Mouse (Mus musculus) limb, embryonic 14.5 days (tissue): Measurements from ENCODE around the gene Tmem170b. TPM values are rescaled to one million over a fixed set of nuclear protein-coding genes. Genes with fewer than 3 reads are reported as not detected.

ENCODE experiments used
- ATAC-seq: fragments of 200-750 bp; cut with Nextera tagmentation; 2 replicates; pipeline ENCODE4 v1.8.0; 2017; ENCODE audit warnings: low read depth, moderate number of reproducible peaks, moderate TSS enrichment; ENCODE audit not compliant: low FRiP score
- DNase-seq: peaks from one replicate; pipeline ENCODE4 v3.0.0-alpha.2; 2015; ENCODE audit warnings: low spot score
- H3K27ac ChIP-seq: fragments of 300-500 bp; sonication (generic); replicated peaks from 2 replicates; pipeline ENCODE4 v1.5.1; 2014; ENCODE audit warnings: low read depth, mild to moderate bottlenecking, low read length, moderate library complexity, mixed read lengths
- H3K27me3 ChIP-seq: fragments of 300-500 bp; sonication (generic); 2 replicates; pipeline ENCODE4 v1.6.1; 2014; ENCODE audit warnings: low read length, mixed read lengths; ENCODE audit not compliant: control insufficient read depth, insufficient read depth
- H3K36me3 ChIP-seq: fragments of 300-500 bp; sonication (generic); 2 replicates; pipeline ENCODE4 v1.6.1; 2014; ENCODE audit warnings: mild to moderate bottlenecking, low read length, moderate library complexity, mixed read lengths; ENCODE audit not compliant: control insufficient read depth, insufficient read depth
- H3K4me1 ChIP-seq: fragments of 300-500 bp; sonication (generic); 2 replicates; pipeline ENCODE4 v1.6.1; 2014; ENCODE audit warnings: antibody characterized with exemption, low read length, mixed read lengths; ENCODE audit not compliant: control insufficient read depth, insufficient read depth
- H3K4me2 ChIP-seq: fragments of 300-500 bp; sonication (generic); replicated peaks from 2 replicates; pipeline ENCODE4 v1.6.1; 2014; ENCODE audit warnings: low read depth, mild to moderate bottlenecking, low read length, moderate library complexity; ENCODE audit not compliant: severe bottlenecking
- H3K4me3 ChIP-seq: fragments of 300-500 bp; sonication (generic); replicated peaks from 2 replicates; pipeline ENCODE4 v1.5.1; 2014; ENCODE audit warnings: low read length
- H3K9ac ChIP-seq: fragments of 300-500 bp; sonication (generic); 2 replicates; pipeline ENCODE4 v1.6.1; 2014; ENCODE audit warnings: mild to moderate bottlenecking, low read depth, low read length, moderate library complexity; ENCODE audit not compliant: severe bottlenecking
- H3K9me3 ChIP-seq: fragments of 300-500 bp; sonication (generic); 2 replicates; pipeline ENCODE4 v1.6.1; 2016; ENCODE audit warnings: low read length; ENCODE audit not compliant: control insufficient read depth
- POLR2A ChIP-seq: fragments of 200-500 bp; IDR thresholded peaks from 2 replicates; pipeline ENCODE4 v1.8.0; 2012; ENCODE audit warnings: inconsistent platforms, mild to moderate bottlenecking, moderate library complexity, borderline replicate concordance; ENCODE audit not compliant: insufficient read depth, insufficient read length; ENCODE audit errors: extremely low read depth
- WGBS: fragments of 180-500 bp; shearing (Covaris S2); extraction: QIAGEN DNeasy Blood & Tissue Kit; methylation state at CpG from one replicate; pipeline ENCODE4 v1.1.7; 2014; 5-methylcytosine and 5-hydroxymethylcytosine counted together
- polyA plus RNA-seq, 2 experiments: library from polyadenylated mRNA; depleted of rRNA in 1 of 2; stranded (reverse) in 1 of 2; unstranded in 1 of 2; fragments of >200 nt; fragmentation: Nextera tagmentation in 1 of 2; extraction: Ambion mirVana in 1 of 2; gene quantifications; 2 replicates each; pipeline versions ENCODE4 v1.2.1 to v1.2.3; 2012 to 2014

Tmem170b gene
- polyA plus RNA-seq, 2 experiments, result 4.4 to 15.7 TPM

GRCm38 (mm10) chr13:41634401-41634818, 28.7 kb downstream of the Tmem170b start:
- Histone ChIP-seq H3K4me3 (no peak overlapping the region), H3K27ac (no peak overlapping the region), H3K27me3 (no peaks in the 10 kb centered on the region), H3K9ac (no peak overlapping the region), H3K36me3 (no peaks in the 10 kb centered on the region; the same call in 1 of the 2 replicates), H3K4me1 (no peaks in the 10 kb centered on the region), H3K9me3 (no peaks in the 10 kb centered on the region), H3K4me2 (no peak overlapping the region)
- no peak for TF ChIP-seq POLR2A
- ATAC-seq, result no peak
- WGBS, result 22% methylated on average over 13 of the region's 13 CpGs
- DNase-seq, result peak; percentile 57

- Histone ChIP-seq H3K36me3 (no peaks in the 10 kb centered on the region), H3K9me3 (no peaks in the 10 kb centered on the region), H3K27ac (no peak overlapping the region), H3K9ac (no peak overlapping the region), H3K27me3 (no peaks in the 10 kb centered on the region), H3K4me3 (no peak overlapping the region), H3K4me1 (no peaks in the 10 kb centered on the region), H3K4me2 (no peak overlapping the region)
- 83% methylated on average over 4 of the region's 4 CpGs for WGBS
- TF ChIP-seq POLR2A, result no peak
- DNase-seq (no peak), ATAC-seq (no peak)
Measured at GRCm38 (mm10) chr13:41638083-41638482, 32.4 kb downstream of the Tmem170b start.

- H3K27me3 ChIP-seq, result no peaks in the 10 kb centered on the region
- no peak for TF ChIP-seq POLR2A
- ATAC-seq (no peak), DNase-seq (peak; percentile 72)
- no peaks in the 10 kb centered on the region for H3K9me3 ChIP-seq
- no peaks in the 10 kb centered on the region for H3K36me3 ChIP-seq
- H3K4me3 ChIP-seq, result no peak overlapping the region
- 30% methylated on average over 6 of the region's 6 CpGs for WGBS
- no peak overlapping the region for H3K4me2 ChIP-seq
- no peak overlapping the region for H3K27ac ChIP-seq
- H3K4me1 ChIP-seq, result peaks cover 8% of the 10 kb centered on the region; the same call in 1 of the 2 replicates
- H3K9ac ChIP-seq, result no peak overlapping the region
Measured at GRCm38 (mm10) chr13:41642851-41643250, 37.1 kb downstream of the Tmem170b start.

GRCm38 (mm10) chr13:41643798-41644197, 38.1 kb downstream of the Tmem170b start:
- H3K4me3 ChIP-seq, result no peak overlapping the region
- no peak for TF ChIP-seq POLR2A
- no peaks in the 10 kb centered on the region for H3K27me3 ChIP-seq
- no peaks in the 10 kb centered on the region for H3K36me3 ChIP-seq
- peaks cover 8% of the 10 kb centered on the region; the same call in 1 of the 2 replicates for H3K4me1 ChIP-seq
- 0 out of 2 replicates have a peak overlapping the region, but pooled peaks have one; percentile 33 for H3K27ac ChIP-seq
- H3K9me3 ChIP-seq, result no peaks in the 10 kb centered on the region
- WGBS, result 72% methylated on average over 7 of the region's 7 CpGs
- DNase-seq (peak; percentile 56), ATAC-seq (peak; percentile 72)
- no peak overlapping the region for H3K9ac ChIP-seq
- no peak overlapping the region for H3K4me2 ChIP-seq

GRCm38 (mm10) chr13:41644591-41645482, 39.1 kb downstream of the Tmem170b start:
- Histone ChIP-seq H3K9ac (no peak overlapping the region), H3K27ac (no peak overlapping the region), H3K4me2 (no peak overlapping the region), H3K36me3 (no peaks in the 10 kb centered on the region), H3K4me3 (no peak overlapping the region), H3K9me3 (no peaks in the 10 kb centered on the region), H3K27me3 (no peaks in the 10 kb centered on the region), H3K4me1 (peaks cover 8% of the 10 kb centered on the region; the same call in 1 of the 2 replicates)
- no peak for DNase-seq
- no peak for ATAC-seq
- no peak for TF ChIP-seq POLR2A
- 49% methylated on average over 10 of the region's 10 CpGs for WGBS
